Mouse (Mus musculus): ENCODE data around the gene Nlrc5.
A peak's percentile ranks its signal among the peaks of the same experiment; 100 is the strongest.

GRCm38 (mm10) chr8:94399361-94399953 lies 34.7 kb upstream of the Nlrc5 start:
- TF ChIP-seq CHD1 (IDR thresholded peaks at IDR 0.05; ENCODE audit: low read depth, low read length) (no peak), CTCF (IDR thresholded peaks at IDR 0.05 in 2 of 3, conservative IDR thresholded peaks at IDR 0.05 in 1 of 3; ENCODE audit: control insufficient read depth in 1 of 3, insufficient read depth in 1 of 3, low read depth in 2 of 3, low read length in 3 of 3, poor library complexity in 1 of 3, severe bottlenecking in 1 of 3) (no peak), EP300 (IDR thresholded peaks at IDR 0.05; ENCODE audit: low read depth in 1 of 2, low read length in 2 of 2) (peak; percentile 52 to 63; a peak in 3 of 4 replicates), TCF12 (IDR thresholded peaks at IDR 0.05; ENCODE audit: low read depth, low read length) (peak; percentile 85), MAX (IDR thresholded peaks at IDR 0.05; ENCODE audit: low read length) (peak; percentile 26; the same call in 1 of the 2 replicates), POLR2A (IDR thresholded peaks at IDR 0.05; ENCODE audit: control insufficient read depth in 1 of 2, insufficient read depth in 1 of 2, low read depth in 1 of 2, low read length in 2 of 2, poor library complexity in 1 of 2) (no peak), HCFC1 (IDR thresholded peaks at IDR 0.05; ENCODE audit: low read depth, low read length) (no peak), MXI1 (IDR thresholded peaks at IDR 0.05; ENCODE audit: low read depth, low read length) (peak; percentile 46; the same call in 1 of the 2 replicates), USF1 (IDR thresholded peaks at IDR 0.05; ENCODE audit: low read depth, low read length) (no peak), CHD2 (IDR thresholded peaks at IDR 0.05; ENCODE audit: low read length) (no peak), ELF1 (IDR thresholded peaks at IDR 0.05; ENCODE audit: low read depth, low read length) (no peak), ZNF384 (IDR thresholded peaks at IDR 0.05; ENCODE audit: low read depth, low read length) (no peak), KAT2A (conservative IDR thresholded peaks at IDR 0.05; ENCODE audit: low read depth, low read length) (no peak), GATA1 (IDR thresholded peaks at IDR 0.05; ENCODE audit: low read depth, low read length) (peak; percentile 67)
